Mouse (Mus musculus) liver, postnatal 0 days (tissue): ENCODE data around the gene Itfg2.

Source experiments
- CTCF ChIP-seq: sonication (generic); IDR thresholded peaks from 2 replicates; pipeline ENCODE4 v1.5.1; 2016; ENCODE audit warnings: antibody characterized with exemption, low read depth
- EP300 ChIP-seq: IDR thresholded peaks from 2 replicates; pipeline ENCODE4 v1.6.1; 2016; ENCODE audit warnings: antibody characterized with exemption, low read depth, mild to moderate bottlenecking

DNA sequence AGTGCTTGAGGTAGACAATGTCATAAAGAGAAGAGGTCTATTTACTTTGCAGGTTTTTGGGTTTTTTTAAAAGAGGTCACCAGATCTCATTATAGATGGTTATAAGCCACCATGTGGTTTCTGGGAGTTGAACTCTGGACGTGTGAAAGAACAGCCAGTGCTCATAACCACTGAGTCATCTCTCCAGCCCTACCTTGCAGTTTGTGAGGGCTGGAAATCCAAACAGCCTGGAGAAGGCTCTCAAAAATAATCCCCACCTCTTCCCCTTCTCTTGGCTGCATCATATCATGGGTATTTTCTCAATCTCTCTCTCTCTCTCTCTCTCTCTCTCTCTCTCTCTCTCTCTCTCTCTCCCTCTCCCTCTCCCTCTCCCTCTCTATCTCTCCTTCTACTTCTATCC lies 34.0 kb downstream of the Itfg2 start:
- TF ChIP-seq CTCF (no peak), EP300 (no peak)
